Mouse (Mus musculus) midbrain, embryonic 13.5 days (tissue): Measurements from ENCODE around the gene Scn5a. TPM values are rescaled to one million over a fixed set of nuclear protein-coding genes. Genes with fewer than 3 reads are reported as not detected.

Source experiments
- ATAC-seq: fragments of 200-750 bp; cut with Nextera tagmentation; 2 replicates; pipeline ENCODE4 v1.8.0; 2017; ENCODE audit warnings: mild to moderate bottlenecking, moderate TSS enrichment, moderate library complexity
- H3K27ac ChIP-seq: fragments of 300-500 bp; sonication (generic); 2 replicates; pipeline ENCODE4 v1.5.1; 2015; ENCODE audit warnings: inconsistent platforms, mild to moderate bottlenecking, moderate library complexity
- H3K27me3 ChIP-seq: fragments of 300-500 bp; sonication (generic); 2 replicates; pipeline ENCODE4 v1.6.1; 2015; ENCODE audit warnings: mild to moderate bottlenecking, inconsistent platforms
- H3K36me3 ChIP-seq: fragments of 300-500 bp; sonication (generic); 2 replicates; pipeline ENCODE4 v1.6.1; 2015; ENCODE audit warnings: mild to moderate bottlenecking, inconsistent platforms
- H3K4me1 ChIP-seq: fragments of 300-500 bp; sonication (generic); replicated peaks from 2 replicates; pipeline ENCODE4 v1.6.1; 2015; ENCODE audit warnings: inconsistent platforms
- H3K4me2 ChIP-seq: fragments of 300-500 bp; sonication (generic); replicated peaks from 2 replicates; pipeline ENCODE4 v1.6.1; 2015; ENCODE audit warnings: moderate library complexity, mild to moderate bottlenecking, inconsistent platforms
- H3K4me3 ChIP-seq: fragments of 300-500 bp; sonication (generic); replicated peaks from 2 replicates; pipeline ENCODE4 v1.5.1; 2015; ENCODE audit warnings: mild to moderate bottlenecking, inconsistent platforms
- H3K9ac ChIP-seq: fragments of 300-500 bp; sonication (generic); replicated peaks from 2 replicates; pipeline ENCODE4 v1.6.1; 2015; ENCODE audit warnings: mild to moderate bottlenecking, inconsistent platforms
- H3K9me3 ChIP-seq: fragments of 300-500 bp; sonication (generic); 2 replicates; pipeline ENCODE4 v1.6.1; 2016; ENCODE audit warnings: mild to moderate bottlenecking, inconsistent platforms
- WGBS: fragments of 180-500 bp; shearing (Covaris S2); methylation state at CpG from one replicate; pipeline ENCODE4 v1.1.7; 2015; 5-methylcytosine and 5-hydroxymethylcytosine counted together
- polyA plus RNA-seq: library from polyadenylated mRNA; unstranded; fragments of >200 nt; fragmentation: Nextera tagmentation; extraction: Ambion mirVana; gene quantifications from 2 replicates; pipeline ENCODE4 v1.2.1, GENCODE M21; 2015

Scn5a gene
- polyA plus RNA-seq, 1 experiment from 2014 or later: 0.20 TPM

GRCm38 (mm10) chr9:119580187-119580586 lies 1.4 kb upstream of the Scn5a start:
- Histone ChIP-seq H3K36me3 (no peaks in the 10 kb centered on the region), H3K9ac (no peak overlapping the region), H3K27ac (no peak overlapping the region), H3K4me2 (no peak overlapping the region), H3K4me3 (no peak overlapping the region), H3K4me1 (peaks cover 13% of the 10 kb centered on the region), H3K9me3 (no peaks in the 10 kb centered on the region; the same call in 1 of the 2 replicates), H3K27me3 (peaks cover 98% of the 10 kb centered on the region)
- WGBS: 89% methylated on average over 17 of the region's 17 CpGs
- peak; percentile 26; the same call in 1 of the 2 replicates for ATAC-seq

- no peak for ATAC-seq
- H3K27me3 ChIP-seq: peaks cover 98% of the 10 kb centered on the region
- H3K27ac ChIP-seq: no peak overlapping the region
- H3K9ac ChIP-seq: peak overlapping the region; percentile 57
- WGBS: under 1% methylated on average over 24 of the region's 24 CpGs
- peaks cover 13% of the 10 kb centered on the region for H3K4me1 ChIP-seq
- H3K4me3 ChIP-seq: peak overlapping the region; percentile 47
- H3K9me3 ChIP-seq: no peaks in the 10 kb centered on the region; the same call in 1 of the 2 replicates
- peak overlapping the region; percentile 82 for H3K4me2 ChIP-seq
- H3K36me3 ChIP-seq: no peaks in the 10 kb centered on the region
These were observed 543 bp downstream of the Scn5a start for GRCm38 (mm10) chr9:119578311-119578635.

GRCm38 (mm10) chr9:119576977-119577376 lies 1.8 kb downstream of the Scn5a start:
- Histone ChIP-seq H3K4me1 (peaks cover 24% of the 10 kb centered on the region), H3K4me2 (no peak overlapping the region), H3K27ac (no peak overlapping the region), H3K27me3 (peaks cover 100% of the 10 kb centered on the region), H3K36me3 (no peaks in the 10 kb centered on the region), H3K9ac (no peak overlapping the region), H3K4me3 (no peak overlapping the region), H3K9me3 (no peaks in the 10 kb centered on the region; the same call in 1 of the 2 replicates)
- 83% methylated on average over 2 of the region's 2 CpGs for whole genome bisulfite sequencing
- ATAC-seq: no peak

DNA sequence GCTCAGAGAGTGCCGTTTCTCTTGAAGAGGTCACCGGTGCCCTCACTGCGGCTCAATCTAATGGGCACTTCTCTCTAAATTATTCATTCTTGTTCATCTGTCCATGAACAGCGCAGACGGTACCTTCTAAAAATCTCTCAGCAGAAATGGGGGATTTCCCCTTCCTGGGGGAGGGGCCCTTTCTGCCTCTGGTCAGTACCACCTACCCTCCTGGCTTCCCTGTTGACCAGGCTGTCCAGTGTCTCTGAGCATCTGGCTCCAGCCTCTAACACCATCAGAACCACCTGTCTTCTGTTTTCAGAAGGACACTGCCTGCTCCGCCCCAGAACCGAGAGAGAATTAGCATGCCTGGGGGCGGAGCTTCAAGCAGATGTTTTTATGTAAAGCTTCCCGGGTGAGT lies 3.1 kb downstream of the Scn5a start:
- H3K4me3 ChIP-seq: no peak overlapping the region
- no peaks in the 10 kb centered on the region; the same call in 1 of the 2 replicates for H3K9me3 ChIP-seq
- H3K36me3 ChIP-seq: no peaks in the 10 kb centered on the region
- H3K4me1 ChIP-seq: peaks cover 36% of the 10 kb centered on the region
- 55% methylated on average over 9 of the region's 9 CpGs for WGBS
- no peak overlapping the region for H3K9ac ChIP-seq
- H3K27me3 ChIP-seq: peaks cover 100% of the 10 kb centered on the region
- no peak overlapping the region for H3K27ac ChIP-seq
- ATAC-seq: no peak
- H3K4me2 ChIP-seq: no peak overlapping the region

DNA sequence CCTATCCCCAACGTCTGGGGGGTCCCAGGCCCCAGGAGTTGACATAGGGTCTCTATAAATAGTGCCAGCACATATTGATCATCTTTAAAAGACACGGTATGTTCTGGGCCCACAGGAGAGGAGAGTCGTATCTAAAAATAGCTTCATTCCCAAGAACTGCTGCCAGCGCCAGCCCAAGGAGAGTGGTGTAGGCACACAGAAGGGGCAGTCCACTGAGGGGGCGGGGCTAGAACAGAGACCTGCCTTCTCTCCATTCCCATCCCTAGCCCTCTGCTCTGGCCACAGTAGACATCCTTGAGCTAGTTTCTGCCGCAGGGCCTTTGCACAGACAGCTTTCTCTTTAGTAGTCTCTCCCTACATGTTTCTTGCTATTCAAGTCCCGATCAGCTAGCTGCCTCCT lies 4.5 kb downstream of the Scn5a start:
- no peak for ATAC-seq
- Histone ChIP-seq H3K9me3 (no peaks in the 10 kb centered on the region; the same call in 1 of the 2 replicates), H3K27me3 (peaks cover 100% of the 10 kb centered on the region), H3K4me3 (no peak overlapping the region), H3K27ac (no peak overlapping the region), H3K9ac (no peak overlapping the region), H3K4me2 (no peak overlapping the region), H3K36me3 (no peaks in the 10 kb centered on the region), H3K4me1 (peaks cover 38% of the 10 kb centered on the region)
- 78% methylated on average over 7 of the region's 7 CpGs for WGBS

DNA sequence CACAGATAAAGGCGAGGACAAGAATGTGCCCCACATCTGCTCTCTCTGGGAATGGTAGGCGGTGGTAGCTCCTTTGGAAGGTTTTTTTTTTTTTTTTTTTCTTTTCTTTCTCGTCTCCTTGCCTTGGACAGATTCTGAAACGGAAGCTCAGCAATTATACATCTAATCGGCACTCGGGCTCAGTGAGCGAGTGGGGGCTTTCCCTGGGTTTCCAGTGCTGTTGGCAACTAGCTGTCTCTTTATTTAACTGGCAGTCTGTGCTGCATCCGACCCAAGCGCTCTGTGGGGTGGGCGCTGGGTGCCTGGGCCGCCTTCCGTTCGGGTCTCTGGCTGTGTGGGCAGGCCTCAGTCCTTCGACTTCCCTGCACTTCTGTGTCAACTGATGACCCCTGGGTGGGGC lies 5.8 kb downstream of the Scn5a start:
- WGBS: 40% methylated on average over 14 of the region's 14 CpGs
- H3K36me3 ChIP-seq: no peaks in the 10 kb centered on the region
- peaks cover 25% of the 10 kb centered on the region for H3K4me1 ChIP-seq
- H3K4me2 ChIP-seq: no peak overlapping the region
- H3K4me3 ChIP-seq: no peak overlapping the region
- no peak overlapping the region for H3K27ac ChIP-seq
- no peak overlapping the region for H3K9ac ChIP-seq
- H3K9me3 ChIP-seq: no peaks in the 10 kb centered on the region; the same call in 1 of the 2 replicates
- ATAC-seq: no peak
- peaks cover 100% of the 10 kb centered on the region for H3K27me3 ChIP-seq

- peak; percentile 84 for ATAC-seq
- H3K27ac ChIP-seq: no peak overlapping the region
- H3K4me1 ChIP-seq: peaks cover 25% of the 10 kb centered on the region
- H3K36me3 ChIP-seq: no peaks in the 10 kb centered on the region
- under 1% methylated on average over 15 of the region's 15 CpGs for WGBS
- H3K4me2 ChIP-seq: peak overlapping the region; percentile 49
- peak overlapping the region; percentile 15 for H3K4me3 ChIP-seq
- H3K27me3 ChIP-seq: peaks cover 100% of the 10 kb centered on the region
- H3K9ac ChIP-seq: no peak overlapping the region
- H3K9me3 ChIP-seq: 0 out of 2 replicates have a peak, but pooled peaks cover 4% of the 10 kb centered on the region
These were observed 7.4 kb downstream of the Scn5a start for GRCm38 (mm10) chr9:119571411-119571888.

DNA sequence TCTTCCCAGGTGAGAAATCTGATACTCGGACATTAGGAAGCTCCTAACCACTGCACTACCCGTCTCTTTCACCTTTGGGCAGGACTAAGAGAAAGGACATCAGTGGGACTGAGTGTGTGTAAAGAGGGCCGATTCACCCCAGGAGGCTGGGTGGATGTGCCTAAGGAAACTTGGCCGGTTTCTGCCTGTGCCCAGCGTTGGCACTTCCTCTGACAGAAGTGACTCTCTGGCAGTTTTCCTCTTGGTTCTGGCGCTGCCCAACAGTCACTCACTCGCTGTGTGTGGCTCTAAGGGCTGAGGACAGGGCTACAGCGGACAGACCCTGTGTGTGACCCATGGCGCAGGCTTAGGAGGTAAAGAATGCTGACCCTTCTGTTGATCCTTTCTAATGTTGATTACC lies 8.2 kb downstream of the Scn5a start:
- Histone ChIP-seq H3K27me3 (peaks cover 100% of the 10 kb centered on the region), H3K36me3 (no peaks in the 10 kb centered on the region), H3K4me3 (no peak overlapping the region), H3K9me3 (0 out of 2 replicates have a peak, but pooled peaks cover 4% of the 10 kb centered on the region), H3K4me1 (peaks cover 25% of the 10 kb centered on the region), H3K9ac (no peak overlapping the region), H3K4me2 (no peak overlapping the region), H3K27ac (no peak overlapping the region)
- no peak for ATAC-seq
- 12% methylated on average over 9 of the region's 9 CpGs for WGBS

DNA sequence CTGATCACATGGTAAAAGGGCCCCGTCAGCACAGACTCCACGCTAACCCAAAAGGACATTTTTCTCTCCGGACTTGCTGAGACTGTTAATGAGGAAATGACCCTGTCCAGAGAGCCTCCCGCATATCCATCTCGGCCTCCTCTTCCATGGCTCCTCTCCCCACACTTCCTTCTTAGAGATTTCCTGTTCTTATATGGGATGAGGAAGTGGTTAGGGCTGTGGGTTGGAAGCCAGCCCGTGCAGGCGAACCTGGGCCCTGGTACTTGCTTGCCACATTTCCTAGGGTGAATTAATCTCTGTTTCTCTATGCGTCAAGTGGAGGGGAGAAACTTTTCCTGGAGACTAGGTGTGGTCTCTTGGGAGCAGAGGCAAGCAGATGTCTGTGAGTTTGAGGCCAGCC lies 10.1 kb downstream of the Scn5a start:
- Histone ChIP-seq H3K36me3 (no peaks in the 10 kb centered on the region), H3K27me3 (peaks cover 100% of the 10 kb centered on the region), H3K9me3 (0 out of 2 replicates have a peak, but pooled peaks cover 4% of the 10 kb centered on the region), H3K9ac (no peak overlapping the region), H3K4me2 (no peak overlapping the region), H3K4me1 (peaks cover 25% of the 10 kb centered on the region), H3K4me3 (no peak overlapping the region), H3K27ac (no peak overlapping the region)
- no peak for ATAC-seq
- WGBS: 89% methylated on average over 8 of the region's 8 CpGs

- Histone ChIP-seq H3K4me3 (no peak overlapping the region), H3K9ac (no peak overlapping the region), H3K4me2 (no peak overlapping the region), H3K27me3 (peaks cover 100% of the 10 kb centered on the region), H3K36me3 (no peaks in the 10 kb centered on the region), H3K9me3 (0 out of 2 replicates have a peak, but pooled peaks cover 4% of the 10 kb centered on the region), H3K4me1 (peaks cover 23% of the 10 kb centered on the region), H3K27ac (no peak overlapping the region)
- WGBS: 75% methylated on average over 5 of the region's 5 CpGs
- ATAC-seq: no peak
These were observed 11.0 kb downstream of the Scn5a start for GRCm38 (mm10) chr9:119567800-119568199.

GRCm38 (mm10) chr9:119566214-119566613 lies 12.6 kb downstream of the Scn5a start:
- no peak overlapping the region for H3K4me3 ChIP-seq
- H3K9me3 ChIP-seq: 0 out of 2 replicates have a peak, but pooled peaks cover 4% of the 10 kb centered on the region
- no peaks in the 10 kb centered on the region for H3K36me3 ChIP-seq
- H3K4me2 ChIP-seq: no peak overlapping the region
- no peak for ATAC-seq
- WGBS: 4% methylated on average over 10 of the region's 10 CpGs
- H3K4me1 ChIP-seq: peaks cover 18% of the 10 kb centered on the region
- no peak overlapping the region for H3K9ac ChIP-seq
- no peak overlapping the region for H3K27ac ChIP-seq
- H3K27me3 ChIP-seq: peaks cover 100% of the 10 kb centered on the region

- Histone ChIP-seq H3K9ac (no peak overlapping the region), H3K9me3 (0 out of 2 replicates have a peak, but pooled peaks cover 4% of the 10 kb centered on the region), H3K4me3 (no peak overlapping the region), H3K27me3 (peaks cover 100% of the 10 kb centered on the region), H3K4me1 (peaks cover 10% of the 10 kb centered on the region), H3K27ac (no peak overlapping the region), H3K36me3 (no peaks in the 10 kb centered on the region), H3K4me2 (no peak overlapping the region)
- 80% methylated on average over 6 of the region's 6 CpGs for WGBS
- no peak for ATAC-seq
These were observed 14.0 kb downstream of the Scn5a start for GRCm38 (mm10) chr9:119564803-119565202.

DNA sequence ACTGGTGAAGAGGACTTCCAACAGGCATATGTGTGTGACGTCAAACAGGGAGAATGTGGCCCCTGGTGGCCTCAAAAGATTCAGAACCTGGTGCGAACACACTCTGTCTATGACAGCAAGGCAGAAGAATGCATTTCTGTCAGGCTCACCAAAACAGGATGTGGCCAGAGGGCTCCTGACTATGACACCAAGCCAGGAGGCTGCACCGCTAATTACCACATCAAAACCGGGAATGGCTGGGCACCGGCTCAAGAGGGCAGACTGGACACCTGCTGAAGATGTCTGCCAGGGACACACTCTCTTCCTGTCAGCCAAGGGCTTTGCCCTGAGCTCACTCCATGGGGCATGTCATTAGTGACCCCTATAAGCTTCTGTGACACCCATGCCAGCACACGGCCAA lies 15.2 kb downstream of the Scn5a start:
- no peaks in the 10 kb centered on the region for H3K36me3 ChIP-seq
- H3K4me2 ChIP-seq: no peak overlapping the region
- peaks cover 10% of the 10 kb centered on the region for H3K4me1 ChIP-seq
- WGBS: 77% methylated on average over 6 of the region's 6 CpGs
- no peak overlapping the region for H3K27ac ChIP-seq
- no peak overlapping the region for H3K9ac ChIP-seq
- 0 out of 2 replicates have a peak, but pooled peaks cover 4% of the 10 kb centered on the region for H3K9me3 ChIP-seq
- peaks cover 100% of the 10 kb centered on the region for H3K27me3 ChIP-seq
- no peak for ATAC-seq
- no peak overlapping the region for H3K4me3 ChIP-seq
